Mouse (Mus musculus) adrenal gland, adult 2 months (tissue): ENCODE data around the gene Cadps. TPM values are rescaled to one million over a fixed set of nuclear protein-coding genes. Genes with fewer than 3 reads are reported as not detected.

Experiments
- DNase-seq: peaks from one replicate; pipeline ENCODE4 v3.0.0; 2021
- polyA plus RNA-seq: library from polyadenylated mRNA; depleted of rRNA; stranded (reverse); fragments of >200 nt; gene quantifications from 2 replicates; pipeline ENCODE4 v1.2.3, GENCODE M21; 2012
- total RNA-seq, 2 experiments: library from RNA; stranded (reverse); gene quantifications; 2 replicates each; pipeline ENCODE4 v1.2.3; 2021

Cadps gene
- total and polyA plus RNA-seq, 3 experiments, result 1.3 to 10.9 (median 8.8) TPM

DNA sequence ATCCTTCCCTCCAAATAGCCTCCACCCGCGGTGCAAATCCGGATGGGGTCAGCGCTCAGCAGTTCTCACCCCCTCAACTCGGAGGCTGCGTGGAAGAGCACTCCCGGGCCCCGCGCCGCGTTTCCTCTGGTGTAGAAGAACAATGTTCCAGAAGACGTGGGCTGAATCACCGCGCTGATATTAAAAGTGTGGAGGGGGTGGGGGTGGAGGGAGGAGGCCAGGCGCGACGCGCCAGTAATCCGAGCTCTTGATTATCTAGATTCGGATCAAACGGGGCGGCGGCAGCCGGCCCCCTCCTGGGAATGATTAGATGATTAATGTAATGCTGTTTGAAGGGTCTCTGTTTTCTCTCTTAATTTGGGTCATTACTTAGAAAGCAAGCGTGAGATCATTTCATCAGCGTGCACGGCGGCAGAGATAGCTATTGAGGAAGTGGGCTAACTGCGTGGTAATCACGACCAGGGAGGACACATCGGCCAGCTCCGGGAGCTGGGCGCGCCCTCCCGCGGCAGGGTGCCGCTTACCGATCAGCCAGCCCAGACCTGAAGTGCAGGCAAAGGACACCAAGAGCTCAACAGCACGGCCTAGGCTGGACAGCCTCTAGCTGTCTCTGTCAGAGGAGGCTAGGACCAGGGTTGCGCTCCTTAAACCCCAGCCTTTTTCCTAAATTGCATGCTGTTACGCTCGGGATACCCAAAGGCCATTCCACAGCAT is 481.6 kb downstream of the Cadps start:
- peak; percentile 54 for DNase-seq

DNA sequence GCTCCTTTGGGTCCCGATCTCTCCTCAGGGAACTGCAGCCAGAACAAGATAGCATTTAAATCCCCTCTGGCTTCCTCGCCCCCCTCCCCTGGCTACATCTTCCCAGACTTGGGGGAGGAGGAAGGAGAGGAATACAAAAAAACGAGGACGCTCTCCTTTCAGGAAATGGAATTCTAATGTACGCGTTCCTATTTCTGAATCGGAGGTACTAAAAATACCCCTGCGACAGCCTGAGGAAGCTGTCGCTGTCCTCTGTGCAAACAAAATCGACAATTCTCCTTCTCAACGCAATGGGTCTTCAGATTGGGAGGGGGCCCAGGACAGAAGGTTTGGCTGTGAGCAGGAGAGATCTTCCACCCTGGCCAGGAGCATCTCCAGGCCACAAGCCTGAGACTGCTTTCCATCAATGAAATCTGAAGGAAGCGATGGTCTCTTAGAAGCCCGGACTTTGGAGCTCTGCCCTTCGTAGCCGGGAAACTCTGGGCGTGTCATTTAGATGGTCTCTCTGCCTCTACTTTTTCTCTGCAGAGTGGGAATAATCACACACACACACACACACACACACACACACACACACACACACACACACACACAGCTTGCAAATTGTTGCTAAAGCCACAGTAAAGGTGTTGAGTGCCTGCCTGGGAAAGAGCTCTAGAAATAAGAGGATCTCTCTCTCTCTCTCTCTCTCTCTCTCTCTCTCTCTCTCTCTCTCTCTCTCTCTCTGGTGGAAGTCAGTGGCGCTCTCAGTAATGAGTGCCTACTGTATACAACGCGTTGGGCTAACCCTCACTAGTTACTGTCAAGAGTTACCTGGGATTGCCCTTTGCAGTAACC is 482.4 kb downstream of the Cadps start:
- no peak for DNase-seq

DNA sequence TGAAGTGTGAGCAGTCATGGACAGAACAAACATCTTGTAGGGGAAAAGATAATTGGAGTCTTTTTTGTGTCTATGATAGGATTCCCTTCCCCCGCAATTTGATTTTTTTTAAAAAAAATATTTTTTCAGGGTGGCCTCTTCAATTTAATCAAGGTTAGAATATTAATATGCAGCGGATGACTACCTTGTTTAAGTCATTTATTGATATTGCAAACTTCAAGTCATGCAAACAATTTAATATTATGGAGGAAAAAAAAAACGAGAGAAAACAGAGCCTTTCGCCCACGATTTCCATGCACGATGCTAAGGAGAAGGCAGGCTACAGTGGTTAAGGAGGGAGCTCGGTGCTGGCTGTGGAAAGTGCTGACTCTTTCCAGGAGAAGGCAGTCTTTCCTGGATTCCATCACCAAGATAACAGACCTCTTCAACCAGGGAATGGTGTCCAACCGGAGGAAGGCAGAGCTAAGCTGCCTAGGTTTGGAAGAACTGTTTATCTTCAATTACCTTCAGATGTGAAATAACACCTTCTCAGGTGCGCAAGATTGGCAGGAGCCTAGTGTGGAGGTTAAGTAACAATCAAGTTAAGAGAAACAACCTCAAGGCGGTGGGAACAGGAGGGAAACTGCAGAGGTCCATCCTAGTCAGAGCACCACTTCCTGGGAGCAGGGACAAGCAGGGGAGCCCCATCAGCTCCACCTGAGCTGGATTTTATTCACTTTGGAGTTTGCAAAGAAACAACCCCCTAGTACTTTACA is 483.9 kb downstream of the Cadps start:
- DNase-seq, result no peak

DNA sequence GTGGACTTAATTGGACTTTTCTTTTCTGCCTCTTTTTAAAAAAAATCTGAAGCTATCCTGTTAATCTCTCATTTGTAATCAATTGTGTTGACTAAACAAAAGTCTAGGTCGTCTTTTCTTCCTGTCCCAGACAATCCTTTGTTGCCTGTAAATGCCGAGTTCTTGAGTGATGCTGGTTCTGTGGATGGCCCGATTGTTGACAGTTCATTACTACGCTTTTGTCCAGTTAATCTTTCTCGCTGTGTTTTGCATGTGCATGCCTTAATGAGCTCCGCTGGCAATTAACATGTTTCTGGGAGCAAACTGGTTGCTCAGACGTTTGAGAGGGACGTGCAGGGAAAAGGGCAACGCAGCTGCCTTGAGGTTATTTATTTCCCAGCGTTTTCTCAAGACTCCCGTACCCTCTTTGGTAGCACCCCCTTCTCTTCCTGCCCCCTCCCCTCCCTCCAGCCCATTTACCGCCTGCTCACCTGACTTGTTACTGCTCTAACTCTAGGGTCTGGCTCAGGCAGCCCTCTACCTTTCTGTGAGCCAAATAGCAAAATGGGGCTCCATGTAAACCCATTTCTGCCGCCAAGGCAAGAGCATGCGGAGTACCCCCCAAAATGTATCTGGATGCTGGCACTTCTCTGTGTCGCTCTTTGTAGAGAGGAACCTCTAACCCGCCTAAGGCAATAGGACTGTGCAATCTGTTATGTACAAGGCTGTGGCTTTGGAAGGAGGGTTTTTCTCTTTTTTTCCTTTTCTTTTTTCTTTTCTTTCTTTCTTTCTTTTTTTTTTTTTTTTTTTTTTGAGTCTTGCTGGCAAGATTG is 484.7 kb downstream of the Cadps start:
- no peak for DNase-seq

DNA sequence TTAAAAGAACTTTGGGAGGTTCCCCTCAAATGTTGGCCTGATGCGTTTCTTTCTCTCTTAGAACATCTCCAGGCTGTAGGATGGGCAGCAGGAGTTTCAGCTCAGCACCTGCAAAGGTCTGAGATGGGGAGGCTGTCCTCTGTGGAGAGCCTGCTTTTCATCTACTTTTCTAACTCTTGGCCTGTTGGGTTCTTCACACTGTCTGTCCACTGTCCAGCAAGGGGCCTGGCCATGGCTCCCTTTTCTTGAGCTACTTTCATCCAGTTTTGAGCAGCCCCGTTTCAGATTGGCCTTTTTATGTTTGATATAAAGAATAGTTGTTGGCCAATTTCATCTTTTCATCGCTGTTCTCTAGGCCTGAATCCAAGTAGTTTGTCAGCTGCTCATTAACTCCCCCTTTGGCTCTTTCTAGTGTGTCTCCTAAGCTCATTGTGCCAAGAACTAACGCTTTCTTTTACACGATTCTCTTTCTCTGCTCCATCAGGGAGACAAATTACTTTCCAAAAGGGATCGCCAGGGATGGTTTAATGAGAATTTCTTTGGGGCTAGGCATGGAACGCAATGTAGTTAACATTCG is 485.4 kb downstream of the Cadps start:
- DNase-seq, result no peak

DNA sequence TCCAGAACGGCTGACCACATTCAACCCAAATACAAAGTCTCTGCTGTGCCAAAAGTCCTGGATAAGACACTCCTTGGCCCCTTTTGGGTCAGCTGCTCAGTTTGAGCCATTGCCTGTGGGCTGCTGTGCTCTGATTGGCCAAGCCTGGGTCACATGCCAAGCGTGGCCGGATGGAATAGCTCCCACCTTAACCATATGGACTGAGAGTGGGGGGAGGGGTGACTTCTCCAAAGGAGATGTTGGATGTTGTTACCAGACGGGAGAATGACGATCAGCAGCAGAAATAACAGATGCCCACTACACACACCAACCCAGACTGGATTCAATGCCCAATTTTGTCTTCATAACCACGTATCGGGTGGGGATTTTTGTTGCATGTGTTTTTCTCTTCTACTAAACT is 488.0 kb downstream of the Cadps start:
- no peak for DNase-seq

DNA sequence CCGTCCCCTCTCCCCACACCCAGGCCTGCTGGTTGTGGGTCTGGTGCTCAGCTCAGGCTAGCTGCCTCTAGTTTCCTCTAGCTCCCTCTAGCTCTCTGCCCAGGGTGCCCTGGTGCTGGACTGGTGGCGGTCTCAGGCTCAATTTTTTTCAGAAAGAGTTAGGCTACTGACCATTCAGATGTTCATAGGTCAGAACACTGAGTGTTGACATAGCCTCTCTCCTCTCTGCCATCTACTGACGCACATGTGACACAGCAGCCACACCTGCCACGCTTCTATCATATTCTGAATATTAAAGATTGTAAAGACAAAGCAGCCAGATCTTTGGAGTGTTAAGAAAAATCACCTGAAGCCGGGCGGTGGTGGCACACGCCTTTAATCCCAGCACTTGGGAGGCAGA is 489.3 kb downstream of the Cadps start:
- no peak for DNase-seq
